Mouse (Mus musculus): ENCODE measurements at regions not wholly inside any gene's neighbourhood (a gene's known extent, or its start where the extent isn't known, plus 50 kb on each side); places are given as distances from the start of the nearest gene placed in this dataset.

- peaks cover 60% of the 10 kb centered on the region for H3K9me3 ChIP-seq (replicated peaks; ENCODE audit: low read length)
- TF ChIP-seq ZC3H11A (IDR thresholded peaks at IDR 0.05; ENCODE audit: low read depth, low read length), result no peak
- TF ChIP-seq MAFK (IDR thresholded peaks at IDR 0.05; ENCODE audit: insufficient replicate concordance, low read length), result no peak
- TF ChIP-seq ZKSCAN1 (IDR thresholded peaks at IDR 0.05; ENCODE audit: borderline replicate concordance, low read depth, low read length), result no peak
- no peak for TF ChIP-seq JUN (IDR thresholded peaks at IDR 0.05; ENCODE audit: insufficient read depth, low read depth, low read length)
- TF ChIP-seq ZNF384 (IDR thresholded peaks at IDR 0.05; ENCODE audit: low read depth, low read length), result no peak
- TF ChIP-seq IRF4 (IDR thresholded peaks at IDR 0.05; ENCODE audit: low read depth, low read length), result no peak
- no peak for TF ChIP-seq USF2 (conservative IDR thresholded peaks at IDR 0.05; ENCODE audit: low read depth, low read length)
- TF ChIP-seq MXI1 (IDR thresholded peaks at IDR 0.05; ENCODE audit: low read depth, low read length), result no peak
- TF ChIP-seq HCFC1 (IDR thresholded peaks at IDR 0.05; ENCODE audit: low read depth, low read length), result no peak
- TF ChIP-seq UBTF (IDR thresholded peaks at IDR 0.05; ENCODE audit: low read depth, low read length), result no peak
- TF ChIP-seq MEF2A (IDR thresholded peaks at IDR 0.05; ENCODE audit: borderline replicate concordance, low read depth, low read length), result no peak
- TF ChIP-seq TBP (conservative IDR thresholded peaks at IDR 0.05; ENCODE audit: low read depth, low read length), result no peak
- TF ChIP-seq KAT2A (IDR thresholded peaks at IDR 0.05; ENCODE audit: insufficient replicate concordance, low read length), result no peak
- no peak for TF ChIP-seq NELFE (IDR thresholded peaks at IDR 0.05; ENCODE audit: low read depth, low read length)
- TF ChIP-seq CTCF (conservative IDR thresholded peaks at IDR 0.05 in 1 of 2, IDR thresholded peaks at IDR 0.05 in 1 of 2; ENCODE audit: low read depth in 2 of 2, low read length in 2 of 2), result no peak
- no peak for TF ChIP-seq RAD21 (IDR thresholded peaks at IDR 0.05; ENCODE audit: low read depth, low read length)
- no peak for TF ChIP-seq MAX (IDR thresholded peaks at IDR 0.05; ENCODE audit: low read length)
- no peak overlapping the region for H3K9ac ChIP-seq (ENCODE audit: insufficient read depth, low read depth)
- no peak overlapping the region for H3K4me2 ChIP-seq (ENCODE audit: insufficient read depth, low read depth, poor library complexity, severe bottlenecking)
- in situ Hi-C loops (cut with MboI; ENCODE audit: low pct_ligation_motif_present, low pct_unique_long_range_greater_than_20kb, low sequenced_read_pairs) (no loop called here), dilution Hi-C loops (cut with MboI; ENCODE audit: extremely low pct_ligation_motif_present, extremely low pct_unique_long_range_greater_than_20kb, low sequenced_read_pairs) (no loop called here)
- no peaks in the 10 kb centered on the region for H3K79me2 ChIP-seq (replicated peaks; ENCODE audit: control insufficient read depth, extremely low read depth, insufficient read depth, poor library complexity, severe bottlenecking)
- H3K4me3 ChIP-seq (replicated peaks in 1 of 3; ENCODE audit: low read depth in 2 of 3, low read length in 2 of 3, poor library complexity in 1 of 3), result no peak overlapping the region
- no peaks in the 10 kb centered on the region for H3K4me1 ChIP-seq (ENCODE audit: control insufficient read depth in 1 of 2, insufficient read depth in 2 of 2)
- no peaks in the 10 kb centered on the region for H3K27me3 ChIP-seq (replicated peaks)
- DNase-seq (ENCODE audit: extremely low read depth), result no peak
- no peak overlapping the region for H3K27ac ChIP-seq (ENCODE audit: insufficient read depth, low read depth)
- H3K36me3 ChIP-seq (replicated peaks in 1 of 2; ENCODE audit: control insufficient read depth in 1 of 2, insufficient read depth in 1 of 2, low read length in 1 of 2), result no peaks in the 10 kb centered on the region
These were observed 521.3 kb downstream of the Gbe1 start for GRCm38 (mm10) chr16:70835006-70835405.

- no peaks in the 10 kb centered on the region for H3K27me3 ChIP-seq (replicated peaks)
- H3K9ac ChIP-seq (ENCODE audit: insufficient read depth, low read depth), result no peak overlapping the region
- H3K36me3 ChIP-seq (replicated peaks in 1 of 2; ENCODE audit: control insufficient read depth in 1 of 2, insufficient read depth in 1 of 2, low read length in 1 of 2), result no peaks in the 10 kb centered on the region
- H3K79me2 ChIP-seq (replicated peaks; ENCODE audit: control insufficient read depth, extremely low read depth, insufficient read depth, poor library complexity, severe bottlenecking), result no peaks in the 10 kb centered on the region
- no peaks in the 10 kb centered on the region for H3K4me1 ChIP-seq (ENCODE audit: control insufficient read depth in 1 of 2, insufficient read depth in 2 of 2)
- no peak overlapping the region for H3K27ac ChIP-seq (ENCODE audit: insufficient read depth, low read depth)
- H3K9me3 ChIP-seq (replicated peaks; ENCODE audit: low read length), result peaks cover 53% of the 10 kb centered on the region
- H3K4me2 ChIP-seq (ENCODE audit: insufficient read depth, low read depth, poor library complexity, severe bottlenecking), result no peak overlapping the region
- no peak overlapping the region for H3K4me3 ChIP-seq (replicated peaks in 1 of 3; ENCODE audit: low read depth in 2 of 3, low read length in 2 of 3, poor library complexity in 1 of 3)
- DNase-seq (ENCODE audit: extremely low read depth), result no peak
- TF ChIP-seq ZNF384 (IDR thresholded peaks at IDR 0.05; ENCODE audit: low read depth, low read length) (no peak), POLR2A (IDR thresholded peaks at IDR 0.05; ENCODE audit: low read depth, low read length) (no peak), JUN (IDR thresholded peaks at IDR 0.05; ENCODE audit: insufficient read depth, low read depth, low read length) (no peak), RCOR1 (conservative IDR thresholded peaks at IDR 0.05; ENCODE audit: low read depth, low read length) (no peak), UBTF (IDR thresholded peaks at IDR 0.05; ENCODE audit: low read depth, low read length) (no peak)
- dilution Hi-C loops (cut with MboI; ENCODE audit: extremely low pct_ligation_motif_present, extremely low pct_unique_long_range_greater_than_20kb, low sequenced_read_pairs), result no loop called here
- in situ Hi-C loops (cut with MboI; ENCODE audit: low pct_ligation_motif_present, low pct_unique_long_range_greater_than_20kb, low sequenced_read_pairs), result no loop called here
These were observed 524.4 kb downstream of the Gbe1 start for GRCm38 (mm10) chr16:70838139-70838538.
